Mouse (Mus musculus) forebrain, postnatal 0 days (tissue): Measurements from ENCODE around the gene Cabp2. TPM values are rescaled to one million over a fixed set of nuclear protein-coding genes. Genes with fewer than 3 reads are reported as not detected.
A peak's percentile ranks its signal among the peaks of the same experiment; 100 is the strongest.

ENCODE experiments used
- ATAC-seq: fragments of 200-750 bp; cut with Nextera tagmentation; 2 replicates; pipeline ENCODE4 v1.8.0; 2017; ENCODE audit warnings: mild to moderate bottlenecking, moderate library complexity
- DNase-seq: peaks from one replicate; pipeline ENCODE4 v3.0.0-alpha.2; 2015
- H3K27ac ChIP-seq: fragments of 300-500 bp; sonication (generic); 2 replicates; pipeline ENCODE4 v1.5.1; 2014; ENCODE audit warnings: low read depth, mild to moderate bottlenecking, antibody characterized with exemption, low read length, moderate library complexity, mixed read lengths
- H3K27me3 ChIP-seq: fragments of 300-500 bp; sonication (generic); 2 replicates; pipeline ENCODE4 v1.6.1; 2014; ENCODE audit warnings: mild to moderate bottlenecking, low read length, mixed read lengths; ENCODE audit not compliant: insufficient read depth
- H3K36me3 ChIP-seq: fragments of 300-500 bp; sonication (generic); 2 replicates; pipeline ENCODE4 v1.6.1; 2014; ENCODE audit warnings: mild to moderate bottlenecking, moderate library complexity; ENCODE audit not compliant: insufficient read depth
- H3K4me1 ChIP-seq: fragments of 300-500 bp; sonication (generic); 2 replicates; pipeline ENCODE4 v1.6.1; 2014; ENCODE audit warnings: antibody characterized with exemption; ENCODE audit not compliant: insufficient read depth
- H3K4me2 ChIP-seq: fragments of 300-500 bp; sonication (generic); 2 replicates; pipeline ENCODE4 v1.6.1; 2014; ENCODE audit warnings: low read depth, mild to moderate bottlenecking, moderate library complexity
- H3K4me3 ChIP-seq: fragments of 300-500 bp; sonication (generic); 2 replicates; pipeline ENCODE4 v1.5.1; 2014; ENCODE audit warnings: low read depth, low read length, mixed read lengths
- H3K9ac ChIP-seq: fragments of 300-500 bp; sonication (generic); 2 replicates; pipeline ENCODE4 v1.6.1; 2014; ENCODE audit warnings: mild to moderate bottlenecking
- H3K9me3 ChIP-seq: fragments of 300-500 bp; sonication (generic); 2 replicates; pipeline ENCODE4 v1.6.1; 2016; ENCODE audit warnings: low read length
- CTCF ChIP-seq: sonication (generic); IDR thresholded peaks from 2 replicates; pipeline ENCODE4 v1.5.1; 2016; ENCODE audit warnings: antibody characterized with exemption, control low read depth, low read depth
- WGBS: fragments of 180-500 bp; shearing (Covaris S2); extraction: QIAGEN DNeasy Blood & Tissue Kit; methylation state at CpG from one replicate; pipeline ENCODE4 v1.1.7; 2014; 5-methylcytosine and 5-hydroxymethylcytosine counted together
- polyA plus RNA-seq: library from polyadenylated mRNA; unstranded; fragments of >200 nt; fragmentation: Nextera tagmentation; extraction: Ambion mirVana; gene quantifications from 2 replicates; pipeline ENCODE4 v1.2.1, GENCODE M21; 2015
- total RNA-seq: library from RNA; depleted of rRNA; stranded (reverse); fragments of >200 nt; gene quantifications from 2 replicates; pipeline ENCODE4 v1.2.3, GENCODE M21; 2014

Gene Cabp2
- total and polyA plus RNA-seq, 2 experiments from 2014 or later: not detected

GRCm38 (mm10) chr19:4113806-4114230 lies 32.4 kb downstream of the Cabp2 start:
- Histone ChIP-seq H3K4me2 (no peak overlapping the region), H3K4me1 (no peaks in the 10 kb centered on the region), H3K27ac (no peak overlapping the region), H3K9me3 (no peaks in the 10 kb centered on the region), H3K36me3 (peaks cover 71% of the 10 kb centered on the region), H3K9ac (no peak overlapping the region), H3K4me3 (no peak overlapping the region), H3K27me3 (no peaks in the 10 kb centered on the region)
- WGBS: 73% methylated on average over 5 of the region's 5 CpGs
- DNase-seq (no peak), ATAC-seq (0 out of 2 replicates have a peak, but pooled peaks have one; percentile 6)
- TF ChIP-seq CTCF: no peak

- H3K4me2 ChIP-seq: no peak overlapping the region
- H3K9ac ChIP-seq: no peak overlapping the region
- no peak for TF ChIP-seq CTCF
- peaks cover 71% of the 10 kb centered on the region for H3K36me3 ChIP-seq
- ATAC-seq (no peak), DNase-seq (no peak)
- H3K4me3 ChIP-seq: no peak overlapping the region
- H3K27ac ChIP-seq: no peak overlapping the region
- no peaks in the 10 kb centered on the region for H3K27me3 ChIP-seq
- no peaks in the 10 kb centered on the region for H3K9me3 ChIP-seq
- no peaks in the 10 kb centered on the region for H3K4me1 ChIP-seq
- WGBS: 88% methylated on average over 10 of the region's 10 CpGs
These were observed 33.2 kb downstream of the Cabp2 start for GRCm38 (mm10) chr19:4114551-4114950.

GRCm38 (mm10) chr19:4115144-4115543 lies 33.8 kb downstream of the Cabp2 start:
- no peak for DNase-seq
- WGBS: 94% methylated on average over 10 of the region's 10 CpGs
- H3K36me3 ChIP-seq: peaks cover 71% of the 10 kb centered on the region
- no peak overlapping the region for H3K27ac ChIP-seq
- ATAC-seq: no peak
- H3K4me2 ChIP-seq: no peak overlapping the region
- no peak for TF ChIP-seq CTCF
- no peaks in the 10 kb centered on the region for H3K9me3 ChIP-seq
- no peak overlapping the region for H3K4me3 ChIP-seq
- no peak overlapping the region for H3K9ac ChIP-seq
- H3K27me3 ChIP-seq: no peaks in the 10 kb centered on the region
- no peaks in the 10 kb centered on the region for H3K4me1 ChIP-seq

GRCm38 (mm10) chr19:4115816-4116215 lies 34.4 kb downstream of the Cabp2 start:
- ATAC-seq (no peak), DNase-seq (no peak)
- peaks cover 68% of the 10 kb centered on the region for H3K36me3 ChIP-seq
- no peak overlapping the region for H3K4me3 ChIP-seq
- 86% methylated on average over 11 of the region's 11 CpGs for WGBS
- H3K9ac ChIP-seq: no peak overlapping the region
- H3K27ac ChIP-seq: no peak overlapping the region
- H3K9me3 ChIP-seq: no peaks in the 10 kb centered on the region
- no peak overlapping the region for H3K4me2 ChIP-seq
- peaks cover 7% of the 10 kb centered on the region for H3K4me1 ChIP-seq
- TF ChIP-seq CTCF: no peak
- no peaks in the 10 kb centered on the region for H3K27me3 ChIP-seq

- ATAC-seq (no peak), DNase-seq (no peak)
- Histone ChIP-seq H3K4me2 (no peak overlapping the region), H3K4me3 (no peak overlapping the region), H3K9ac (no peak overlapping the region), H3K9me3 (no peaks in the 10 kb centered on the region), H3K36me3 (peaks cover 56% of the 10 kb centered on the region), H3K27me3 (no peaks in the 10 kb centered on the region), H3K27ac (no peak overlapping the region), H3K4me1 (peaks cover 8% of the 10 kb centered on the region)
- 98% methylated on average over 7 of the region's 7 CpGs for WGBS
- TF ChIP-seq CTCF: no peak
These were observed 35.6 kb downstream of the Cabp2 start for GRCm38 (mm10) chr19:4117006-4117405.

- Histone ChIP-seq H3K9ac (no peak overlapping the region), H3K9me3 (no peaks in the 10 kb centered on the region), H3K4me2 (no peak overlapping the region), H3K27me3 (no peaks in the 10 kb centered on the region), H3K4me3 (no peak overlapping the region), H3K27ac (no peak overlapping the region), H3K4me1 (peaks cover 8% of the 10 kb centered on the region), H3K36me3 (peaks cover 46% of the 10 kb centered on the region)
- DNase-seq (no peak), ATAC-seq (no peak)
- TF ChIP-seq CTCF: no peak
- WGBS: 97% methylated on average over 2 of the region's 2 CpGs
These were observed 37.0 kb downstream of the Cabp2 start for GRCm38 (mm10) chr19:4118350-4118749.

GRCm38 (mm10) chr19:4119716-4120487 lies 38.5 kb downstream of the Cabp2 start:
- Histone ChIP-seq H3K9me3 (no peaks in the 10 kb centered on the region), H3K4me1 (peaks cover 8% of the 10 kb centered on the region), H3K4me2 (peak overlapping the region; percentile 42), H3K27me3 (no peaks in the 10 kb centered on the region), H3K27ac (no peak overlapping the region), H3K9ac (0 out of 2 replicates have a peak overlapping the region, but pooled peaks have one; percentile 66), H3K4me3 (no peak overlapping the region), H3K36me3 (peaks cover 30% of the 10 kb centered on the region)
- ATAC-seq: no peak
- WGBS: 89% methylated on average over 6 of the region's 6 CpGs
- DNase-seq: no peak
- TF ChIP-seq CTCF: no peak
